Mouse (Mus musculus): ENCODE data around the gene Evc. TPM values are rescaled to one million over a fixed set of nuclear protein-coding genes. Genes with fewer than 3 reads are reported as not detected.

Evc gene
- polyA plus RNA-seq, 1 experiment from 2014 or later: 16.3 TPM

DNA sequence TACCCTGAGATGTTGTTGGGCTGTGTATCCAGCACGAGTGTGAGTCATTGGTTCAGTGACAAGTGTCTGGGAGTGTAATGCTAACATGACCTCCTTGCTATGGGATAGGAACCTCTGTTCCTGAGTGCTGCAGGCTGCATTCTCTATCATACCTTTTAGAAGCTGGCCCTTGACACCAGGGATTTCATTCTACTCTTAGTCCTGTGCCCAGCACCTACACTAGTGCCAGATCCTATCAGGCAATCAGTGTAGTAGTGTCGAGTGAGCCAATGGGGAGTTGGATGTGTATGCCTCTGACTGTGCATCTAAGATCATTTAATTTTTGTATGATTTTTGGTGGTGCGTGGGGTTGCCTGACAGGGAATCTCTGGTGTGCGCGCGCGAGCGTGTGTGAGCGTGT lies 95.5 kb downstream of the Evc start:
- WGBS: 14% methylated on average over 9 of the region's 9 CpGs
- no peak overlapping the region for H3K27ac ChIP-seq (ENCODE audit: low read length)
- H3K27me3 ChIP-seq (ENCODE audit: control insufficient read depth, insufficient read depth, low read depth, low read length): peaks cover 60% of the 10 kb centered on the region
- ATAC-seq (ENCODE audit: low read depth): no peak
- no peaks in the 10 kb centered on the region; the same call in 1 of the 2 replicates for H3K9me3 ChIP-seq (ENCODE audit: control insufficient read depth, low read length)
- peak overlapping the region; percentile 39; the same call in 1 of the 2 replicates for H3K4me3 ChIP-seq (ENCODE audit: low read length)
- H3K9ac ChIP-seq (ENCODE audit: low read length): no peak overlapping the region
- H3K36me3 ChIP-seq (ENCODE audit: control insufficient read depth, insufficient read depth, low read length): no peaks in the 10 kb centered on the region
- H3K4me1 ChIP-seq (replicated peaks; ENCODE audit: control insufficient read depth, insufficient read depth, low read length): peaks cover 8% of the 10 kb centered on the region
- H3K4me2 ChIP-seq (ENCODE audit: low read depth, low read length): no peak overlapping the region

DNA sequence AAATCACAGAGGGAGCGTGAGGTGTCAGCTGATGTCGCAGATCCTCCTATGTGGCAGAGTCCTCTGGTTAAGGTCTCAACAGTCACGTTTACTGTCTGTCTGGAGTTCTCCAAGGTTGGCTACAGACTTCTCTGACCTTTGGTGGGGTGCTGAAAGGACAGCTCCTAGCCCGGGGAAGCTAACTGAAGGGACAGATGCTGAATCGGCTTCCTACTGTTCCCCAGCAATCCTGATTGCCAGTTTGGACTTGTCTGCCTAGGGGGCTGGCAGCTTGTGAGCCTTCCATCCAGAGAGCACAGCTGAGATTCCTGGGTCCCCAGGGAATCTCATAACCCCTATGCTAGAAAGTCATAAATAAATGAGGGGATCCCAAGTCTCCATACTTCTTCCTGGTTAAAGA lies 96.1 kb downstream of the Evc start:
- peaks cover 53% of the 10 kb centered on the region for H3K27me3 ChIP-seq (ENCODE audit: control insufficient read depth, insufficient read depth, low read depth, low read length)

More for the DNA sequence above, 96.1 kb downstream of the Evc start:
- H3K4me1 ChIP-seq (replicated peaks; ENCODE audit: control insufficient read depth, insufficient read depth, low read length): peaks cover 8% of the 10 kb centered on the region
- no peak overlapping the region for H3K4me3 ChIP-seq (ENCODE audit: low read length)
- WGBS: 4% methylated on average over 5 of the region's 5 CpGs
- ATAC-seq (ENCODE audit: low read depth): no peak
- H3K36me3 ChIP-seq (ENCODE audit: control insufficient read depth, insufficient read depth, low read length): no peaks in the 10 kb centered on the region
- no peak overlapping the region for H3K27ac ChIP-seq (ENCODE audit: low read length)
- no peaks in the 10 kb centered on the region; the same call in 1 of the 2 replicates for H3K9me3 ChIP-seq (ENCODE audit: control insufficient read depth, low read length)
- no peak overlapping the region for H3K4me2 ChIP-seq (ENCODE audit: low read depth, low read length)
- no peak overlapping the region for H3K9ac ChIP-seq (ENCODE audit: low read length)

Other genes starting within 250 kb of the Evc start
- 9.5 and 9.7 TPM in 2 replicates for gene Crmp1, start 95.0 kb downstream of the Evc start, polyA plus RNA-seq (2015; fragmentation: Nextera tagmentation; extraction: Ambion mirVana)
- gene Evc2, start 1.6 kb upstream of the Evc start, polyA plus RNA-seq (2015; fragmentation: Nextera tagmentation; extraction: Ambion mirVana): 14.3 and 15.0 TPM in 2 replicates

Data from lung, embryonic 16.5 days (tissue).